Mouse (Mus musculus): ENCODE measurements around the gene Olfr307. TPM values are rescaled to one million over a fixed set of nuclear protein-coding genes. Genes with fewer than 3 reads are reported as not detected.

Gene Olfr307
- polyA plus RNA-seq, 1 experiment = not detected

GRCm38 (mm10) chr7:86313608-86314007 is 23.8 kb downstream of the Olfr307 start, which contains the start of gene Olfr309:
Gene Olfr309 (minus strand): TSS chr7:86313708.
- no peaks in the 10 kb centered on the region; the same call in 1 of the 2 replicates for H3K9me3 ChIP-seq (ENCODE audit: control insufficient read depth, low read length)
- H3K4me3 ChIP-seq (replicated peaks) = no peak within 1 kb of the TSS
- no peaks in the 10 kb centered on the region for H3K36me3 ChIP-seq (ENCODE audit: control insufficient read depth)
- TF ChIP-seq GATA1 (IDR thresholded peaks at IDR 0.05; ENCODE audit: low read length) = no peak
- TF ChIP-seq TAL1 (IDR thresholded peaks at IDR 0.05; ENCODE audit: low read length) = no peak
- H3K4me1 ChIP-seq (ENCODE audit: control insufficient read depth) = no peaks in the 10 kb centered on the region
- H3K27me3 ChIP-seq (ENCODE audit: control insufficient read depth) = no peaks in the 10 kb centered on the region

Other genes with a start within 250 kb of the Olfr307 start
- not detected in 2 replicates for gene Vmn2r75, start 165.8 kb downstream of the Olfr307 start, polyA plus RNA-seq (2012)
- 0.01 TPM in 1 of 2 replicates, not detected in the other for gene Vmn2r76, start 91.3 kb downstream of the Olfr307 start, polyA plus RNA-seq (2012)
- not detected in 2 replicates for gene Olfr310, start 60.4 kb downstream of the Olfr307 start, polyA plus RNA-seq (2012)
- not detected in 2 replicates for gene Olfr309, start 23.9 kb downstream of the Olfr307 start, polyA plus RNA-seq (2012)
- gene Olfr308, start 12.0 kb downstream of the Olfr307 start, polyA plus RNA-seq (2012) = not detected in 2 replicates
- not detected in 2 replicates for gene Olfr305, start 29.3 kb upstream of the Olfr307 start, polyA plus RNA-seq (2012)
- not detected in 2 replicates for gene Olfr304, start 49.1 kb upstream of the Olfr307 start, polyA plus RNA-seq (2012)
- gene Olfr303, start 60.2 kb upstream of the Olfr307 start, polyA plus RNA-seq (2012) = 0.01 TPM in 1 of 2 replicates, not detected in the other
- not detected in 2 replicates for gene Olfr301, start 66.3 kb upstream of the Olfr307 start, polyA plus RNA-seq (2012)
- gene Olfr299, start 122.3 kb upstream of the Olfr307 start, polyA plus RNA-seq (2012) = not detected in 2 replicates
- not detected in 2 replicates for gene Olfr298, start 154.9 kb upstream of the Olfr307 start, polyA plus RNA-seq (2012)
- gene Olfr297, start 182.4 kb upstream of the Olfr307 start, polyA plus RNA-seq (2012) = not detected in 2 replicates
- gene Olfr295, start 246.3 kb upstream of the Olfr307 start, polyA plus RNA-seq (2012) = not detected in 2 replicates